Mouse (Mus musculus) neural tube, embryonic 14.5 days (tissue): ENCODE measurements around the gene Bcl2l14. TPM values are rescaled to one million over a fixed set of nuclear protein-coding genes. Genes with fewer than 3 reads are reported as not detected.

ENCODE experiments used
- ATAC-seq: fragments of 200-750 bp; cut with Nextera tagmentation; 2 replicates; pipeline ENCODE4 v1.8.0; 2017; ENCODE audit warnings: low read depth, mild to moderate bottlenecking, moderate TSS enrichment, moderate library complexity
- H3K27ac ChIP-seq: fragments of 300-500 bp; sonication (generic); 2 replicates; pipeline ENCODE4 v1.5.1; 2014; ENCODE audit warnings: low read depth, mild to moderate bottlenecking, control low read depth, low read length, moderate library complexity, mixed read lengths
- H3K27me3 ChIP-seq: fragments of 300-500 bp; sonication (generic); 2 replicates; pipeline ENCODE4 v1.6.1; 2014; ENCODE audit warnings: low read length; ENCODE audit not compliant: control insufficient read depth, insufficient read depth
- H3K36me3 ChIP-seq: fragments of 300-500 bp; sonication (generic); 2 replicates; pipeline ENCODE4 v1.6.1; 2014; ENCODE audit warnings: low read length, mixed read lengths; ENCODE audit not compliant: control insufficient read depth, insufficient read depth
- H3K4me1 ChIP-seq: fragments of 300-500 bp; sonication (generic); 2 replicates; pipeline ENCODE4 v1.6.1; 2014; ENCODE audit warnings: low read length; ENCODE audit not compliant: control insufficient read depth, insufficient read depth
- H3K4me2 ChIP-seq: fragments of 300-500 bp; sonication (generic); 2 replicates; pipeline ENCODE4 v1.6.1; 2014; ENCODE audit warnings: mild to moderate bottlenecking, low read depth, low read length, control low read depth
- H3K4me3 ChIP-seq: fragments of 300-500 bp; sonication (generic); 2 replicates; pipeline ENCODE4 v1.5.1; 2014; ENCODE audit warnings: low read depth, low read length, control low read depth, mixed read lengths
- H3K9ac ChIP-seq: fragments of 300-500 bp; sonication (generic); replicated peaks from 2 replicates; pipeline ENCODE4 v1.6.1; 2014; ENCODE audit warnings: low read depth, mild to moderate bottlenecking, control low read depth, low read length, mixed read lengths
- H3K9me3 ChIP-seq: fragments of 300-500 bp; sonication (generic); 2 replicates; pipeline ENCODE4 v1.6.1; 2016; ENCODE audit warnings: low read length; ENCODE audit not compliant: control insufficient read depth
- WGBS: fragments of 180-500 bp; shearing (Covaris S2); extraction: QIAGEN DNeasy Blood & Tissue Kit; methylation state at CpG from one replicate; pipeline ENCODE4 v1.1.7; 2014; 5-methylcytosine and 5-hydroxymethylcytosine counted together
- polyA plus RNA-seq: library from polyadenylated mRNA; unstranded; fragments of >200 nt; fragmentation: Nextera tagmentation; extraction: Ambion mirVana; gene quantifications from 2 replicates; pipeline ENCODE4 v1.2.1, GENCODE M21; 2014

Gene Bcl2l14
- polyA plus RNA-seq, 1 experiment from 2014 or later = 0.09 TPM

DNA sequence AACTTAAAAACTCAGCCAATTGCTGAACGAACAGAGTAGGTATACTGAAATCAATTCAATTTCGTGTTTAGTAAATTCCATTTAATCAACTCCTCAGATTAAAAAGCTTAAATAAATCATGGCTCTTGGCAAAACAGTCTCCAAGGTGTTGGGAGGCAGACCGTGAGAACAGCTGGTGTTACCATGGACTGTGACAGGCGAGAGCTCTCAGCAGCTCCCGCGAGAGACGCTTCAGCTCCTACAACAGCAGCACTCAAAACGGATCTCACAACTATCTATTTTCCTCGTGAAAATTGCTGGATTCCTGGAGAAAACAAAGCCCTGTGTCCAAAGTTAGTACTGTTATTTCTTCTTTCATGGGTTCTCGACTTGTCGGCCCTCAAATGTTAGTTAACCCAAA, 53.8 kb downstream of the Bcl2l14 start:
- ATAC-seq = peak; percentile 78; the same call in 1 of the 2 replicates
- H3K27ac ChIP-seq = no peak overlapping the region
- H3K4me1 ChIP-seq = no peaks in the 10 kb centered on the region
- H3K9ac ChIP-seq = no peak overlapping the region
- no peaks in the 10 kb centered on the region for H3K9me3 ChIP-seq
- 52% methylated on average over 11 of the region's 11 CpGs for WGBS
- H3K27me3 ChIP-seq = no peaks in the 10 kb centered on the region
- H3K4me3 ChIP-seq = no peak overlapping the region
- H3K4me2 ChIP-seq = no peak overlapping the region
- H3K36me3 ChIP-seq = peaks cover 43% of the 10 kb centered on the region

DNA sequence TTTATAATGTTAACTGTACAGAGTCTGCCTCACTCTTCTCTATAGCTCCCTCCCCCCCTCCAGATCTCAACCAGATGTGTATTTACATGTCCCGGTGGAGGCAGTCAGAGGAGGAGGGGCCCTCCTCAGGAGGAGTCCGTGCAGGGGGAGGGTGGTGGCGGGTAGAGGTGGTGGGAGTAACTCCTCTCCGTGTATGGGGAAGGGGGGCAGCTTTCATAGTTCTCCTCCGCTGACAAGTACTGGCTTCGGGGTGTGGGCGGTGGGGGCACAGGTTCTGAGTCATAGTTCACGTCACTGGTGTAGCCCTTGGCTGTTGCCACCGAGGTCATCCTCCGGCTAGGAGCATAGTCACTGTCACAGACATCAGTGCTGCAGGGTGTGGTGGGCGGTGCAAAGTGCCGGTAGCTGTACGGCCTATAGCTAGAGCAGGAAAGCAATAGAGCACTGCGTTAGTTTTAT, 54.6 kb downstream of the Bcl2l14 start:
- Histone ChIP-seq H3K4me2 (no peak overlapping the region), H3K9ac (no peak overlapping the region), H3K27ac (no peak overlapping the region), H3K27me3 (no peaks in the 10 kb centered on the region), H3K9me3 (no peaks in the 10 kb centered on the region), H3K4me3 (no peak overlapping the region), H3K4me1 (no peaks in the 10 kb centered on the region), H3K36me3 (peaks cover 48% of the 10 kb centered on the region)
- ATAC-seq = peak; percentile 54; the same call in 1 of the 2 replicates
- WGBS = 60% methylated on average over 14 of the region's 14 CpGs

DNA sequence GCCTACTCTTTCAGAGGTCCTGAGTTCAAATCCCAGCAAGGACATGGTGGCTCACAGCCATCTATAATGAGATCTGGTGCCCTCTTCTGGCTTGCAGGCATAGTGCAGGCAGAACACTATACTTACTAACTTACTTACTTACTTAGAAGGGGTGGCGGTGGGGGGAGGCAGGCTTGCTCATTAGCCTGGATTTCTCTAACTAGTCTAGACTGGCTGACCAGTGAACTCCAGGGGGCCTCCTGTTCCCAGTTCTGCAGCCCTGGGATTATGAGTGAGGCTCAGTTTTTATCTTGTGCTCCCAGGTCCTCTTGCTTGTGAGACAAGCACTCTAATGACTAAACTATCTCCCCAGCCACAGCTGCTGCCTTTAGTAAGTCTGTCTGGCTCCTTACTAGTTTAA, 58.0 kb downstream of the Bcl2l14 start:
- no peak overlapping the region for H3K4me3 ChIP-seq
- no peaks in the 10 kb centered on the region for H3K4me1 ChIP-seq
- peaks cover 60% of the 10 kb centered on the region for H3K36me3 ChIP-seq
- no peaks in the 10 kb centered on the region for H3K27me3 ChIP-seq
- WGBS = 96% methylated on average over 1 of the region's 1 CpGs
- H3K27ac ChIP-seq = no peak overlapping the region
- no peak for ATAC-seq
- H3K4me2 ChIP-seq = no peak overlapping the region
- H3K9ac ChIP-seq = no peak overlapping the region
- no peaks in the 10 kb centered on the region for H3K9me3 ChIP-seq

DNA sequence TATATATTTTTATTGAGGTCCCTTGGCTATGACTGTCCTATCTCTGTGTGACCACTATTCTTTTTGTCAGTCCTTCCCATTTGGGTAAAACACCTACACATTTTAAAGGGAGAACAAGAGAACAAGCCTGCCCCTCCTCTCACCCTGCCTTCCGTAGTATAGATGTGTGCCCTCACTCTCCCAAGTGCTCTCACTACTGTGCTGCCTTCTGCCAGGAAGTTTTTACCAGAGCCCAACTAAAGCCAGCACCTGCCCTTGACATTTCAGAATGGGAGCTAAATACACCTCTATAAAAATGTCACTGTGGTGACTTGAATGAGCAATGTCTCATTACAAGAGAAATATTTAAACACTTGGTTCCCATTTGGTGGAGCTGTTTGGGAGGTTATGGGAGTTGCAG, 62.3 kb downstream of the Bcl2l14 start:
- H3K36me3 ChIP-seq = peaks cover 61% of the 10 kb centered on the region

DNA sequence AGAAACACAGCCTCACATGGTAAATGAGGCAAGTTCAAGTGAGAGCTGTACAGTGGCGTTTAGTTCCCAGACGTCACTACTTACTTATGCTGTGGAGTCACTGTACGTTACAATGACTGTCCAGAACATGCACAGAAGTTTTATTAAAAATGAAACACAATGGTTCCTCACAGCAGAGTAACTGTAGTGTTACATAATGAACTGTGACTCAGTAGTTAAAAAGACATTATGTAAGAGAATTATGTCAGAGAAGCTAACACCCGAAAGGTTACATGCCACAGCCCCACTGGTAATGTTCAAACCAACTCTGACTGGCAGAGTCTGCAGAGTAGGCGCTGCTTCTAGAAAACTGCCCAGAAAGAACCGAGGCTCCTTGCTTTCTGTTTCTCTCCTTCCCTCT, 65.1 kb downstream of the Bcl2l14 start:
- Histone ChIP-seq H3K4me3 (no peak overlapping the region), H3K9me3 (no peaks in the 10 kb centered on the region), H3K9ac (no peak overlapping the region), H3K4me2 (no peak overlapping the region), H3K27ac (no peak overlapping the region), H3K27me3 (no peaks in the 10 kb centered on the region), H3K36me3 (peaks cover 51% of the 10 kb centered on the region), H3K4me1 (no peaks in the 10 kb centered on the region)
- 96% methylated on average over 6 of the region's 6 CpGs for WGBS
- ATAC-seq = no peak

More for the DNA sequence above, 62.3 kb downstream of the Bcl2l14 start:
- Histone ChIP-seq H3K4me1 (no peaks in the 10 kb centered on the region), H3K9me3 (no peaks in the 10 kb centered on the region), H3K4me3 (no peak overlapping the region), H3K27me3 (no peaks in the 10 kb centered on the region), H3K27ac (no peak overlapping the region), H3K4me2 (no peak overlapping the region), H3K9ac (no peak overlapping the region)
- 96% methylated on average over 1 of the region's 1 CpGs for WGBS
- ATAC-seq = no peak

DNA sequence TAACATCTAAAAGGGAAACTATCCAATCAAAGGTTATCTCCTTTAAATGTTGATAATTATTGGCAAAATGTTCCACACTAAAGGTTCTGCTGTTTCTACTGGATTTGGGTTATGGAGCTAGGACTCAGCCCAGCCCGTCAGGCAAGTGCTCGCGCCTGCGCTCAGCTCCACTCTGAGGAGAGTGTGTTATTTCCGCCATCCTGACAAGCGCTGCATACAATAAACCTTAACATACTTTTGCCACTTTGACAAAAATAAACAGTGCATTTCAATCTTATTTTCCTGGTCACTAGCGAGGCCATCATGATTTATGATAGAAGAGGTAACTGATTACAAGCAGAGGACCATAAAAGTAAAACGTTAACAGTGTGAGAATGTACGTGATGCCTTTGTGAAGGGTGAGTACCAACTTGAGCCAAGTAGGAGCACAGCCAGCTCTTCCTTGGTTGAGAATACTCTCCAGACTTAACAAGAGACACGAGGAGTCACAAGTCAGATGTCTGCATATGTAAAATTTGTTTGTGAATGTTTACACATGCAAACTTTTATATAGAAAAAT, 70.6 kb downstream of the Bcl2l14 start:
- 82% methylated on average over 10 of the region's 10 CpGs for WGBS

DNA sequence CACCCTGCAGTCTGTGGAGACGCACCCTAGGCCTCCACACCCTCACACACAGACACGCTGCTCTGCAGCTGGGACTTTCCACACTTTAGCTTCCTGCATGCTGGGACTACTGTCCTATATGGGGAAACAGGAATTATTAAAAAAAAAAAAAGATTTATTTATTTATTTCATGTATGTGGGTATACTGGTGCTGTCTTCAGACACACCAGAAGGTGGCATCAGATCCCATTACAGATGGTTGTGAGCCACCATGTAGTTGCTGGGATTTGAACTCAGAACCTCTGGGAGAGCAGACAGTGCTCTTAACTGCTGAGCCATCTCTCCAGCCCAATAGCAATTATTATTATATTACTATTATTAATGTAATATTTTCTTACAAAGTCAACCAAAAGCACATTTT, 73.2 kb downstream of the Bcl2l14 start:
- Histone ChIP-seq H3K4me3 (no peak overlapping the region), H3K9ac (no peak overlapping the region), H3K9me3 (no peaks in the 10 kb centered on the region), H3K36me3 (peaks cover 16% of the 10 kb centered on the region), H3K27ac (no peak overlapping the region), H3K27me3 (no peaks in the 10 kb centered on the region), H3K4me2 (no peak overlapping the region), H3K4me1 (no peaks in the 10 kb centered on the region)
- 100% methylated on average over 2 of the region's 2 CpGs for WGBS
- ATAC-seq = no peak

More for the DNA sequence above, 70.6 kb downstream of the Bcl2l14 start:
- no peaks in the 10 kb centered on the region for H3K9me3 ChIP-seq
- H3K4me3 ChIP-seq = no peak overlapping the region
- no peak for ATAC-seq
- H3K9ac ChIP-seq = no peak overlapping the region
- H3K4me2 ChIP-seq = no peak overlapping the region
- H3K4me1 ChIP-seq = no peaks in the 10 kb centered on the region
- H3K36me3 ChIP-seq = peaks cover 21% of the 10 kb centered on the region
- no peaks in the 10 kb centered on the region for H3K27me3 ChIP-seq
- H3K27ac ChIP-seq = no peak overlapping the region

DNA sequence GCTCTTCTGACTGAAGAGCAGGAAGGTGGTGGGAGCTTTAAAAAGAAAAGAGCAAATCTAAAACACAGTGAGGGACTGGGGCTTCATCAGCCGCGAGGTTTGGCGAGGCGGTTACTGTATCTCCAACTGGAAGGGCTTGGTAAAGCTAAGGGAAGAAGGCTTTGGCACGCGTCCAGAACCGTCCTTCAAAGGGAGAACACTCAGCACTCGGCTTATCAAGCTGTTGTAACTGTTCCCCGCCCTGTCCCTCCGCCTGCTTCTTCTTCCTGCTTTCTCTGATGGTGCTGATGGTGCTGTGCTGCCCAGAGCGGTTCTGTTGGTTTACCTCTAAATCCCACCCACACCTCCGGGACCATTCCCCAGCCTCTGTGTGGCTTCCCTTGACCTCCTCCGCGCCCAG, 74.7 kb downstream of the Bcl2l14 start:
- no peak for ATAC-seq
- Histone ChIP-seq H3K9me3 (no peaks in the 10 kb centered on the region), H3K27ac (no peak overlapping the region), H3K4me1 (no peaks in the 10 kb centered on the region), H3K36me3 (peaks cover 10% of the 10 kb centered on the region), H3K4me3 (no peak overlapping the region), H3K27me3 (no peaks in the 10 kb centered on the region), H3K4me2 (no peak overlapping the region), H3K9ac (no peak overlapping the region)
- 88% methylated on average over 14 of the region's 14 CpGs for WGBS

DNA sequence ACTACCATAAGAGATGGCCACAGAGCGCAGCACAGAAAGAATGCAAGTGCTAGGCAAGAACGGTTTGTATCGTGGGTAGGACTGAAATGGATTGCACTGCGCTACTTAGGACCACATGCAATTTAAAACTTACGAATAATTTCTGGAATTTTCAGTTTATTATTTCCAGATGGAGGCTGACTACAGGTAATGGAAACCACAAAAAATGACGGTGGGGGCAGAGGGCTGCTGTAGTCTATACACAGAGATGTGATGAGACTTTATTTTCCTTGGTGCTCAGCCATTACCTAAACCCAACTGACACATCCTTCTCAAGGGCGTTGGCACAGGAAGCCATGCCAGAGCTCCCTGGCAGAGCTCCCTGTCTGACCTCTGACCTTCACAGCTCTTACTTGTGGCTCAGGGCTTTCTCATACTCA, 77.0 kb downstream of the Bcl2l14 start:
- H3K27me3 ChIP-seq = no peaks in the 10 kb centered on the region
- peaks cover 4% of the 10 kb centered on the region; the same call in 1 of the 2 replicates for H3K36me3 ChIP-seq
- no peak overlapping the region for H3K4me2 ChIP-seq
- ATAC-seq = no peak
- no peaks in the 10 kb centered on the region for H3K4me1 ChIP-seq
- no peak overlapping the region for H3K9ac ChIP-seq
- no peak overlapping the region for H3K4me3 ChIP-seq
- no peak overlapping the region for H3K27ac ChIP-seq
- no peaks in the 10 kb centered on the region for H3K9me3 ChIP-seq
- 87% methylated on average over 7 of the region's 7 CpGs for WGBS
